Mouse (Mus musculus) midbrain, embryonic 14.5 days (tissue): ENCODE results near the gene Gtf2ird2. TPM values are rescaled to one million over a fixed set of nuclear protein-coding genes. Genes with fewer than 3 reads are reported as not detected.
A peak's percentile ranks its signal among the peaks of the same experiment; 100 is the strongest.

ENCODE experiments used
- ATAC-seq: fragments of 200-750 bp; cut with Nextera tagmentation; 2 replicates; pipeline ENCODE4 v1.8.0; 2017; ENCODE audit warnings: moderate number of reproducible peaks, moderate library complexity; ENCODE audit not compliant: low FRiP score, low TSS enrichment
- DNase-seq: peaks from one replicate; pipeline ENCODE4 v3.0.0-alpha.2; 2015
- H3K27ac ChIP-seq: fragments of 300-500 bp; sonication (generic); replicated peaks from 2 replicates; pipeline ENCODE4 v1.5.1; 2014; ENCODE audit warnings: mild to moderate bottlenecking, low read depth, low read length, moderate library complexity
- H3K27me3 ChIP-seq: fragments of 300-500 bp; sonication (generic); 2 replicates; pipeline ENCODE4 v1.6.1; 2014; ENCODE audit warnings: low read length, control low read depth, mixed read lengths; ENCODE audit not compliant: control insufficient read depth, insufficient read depth
- H3K36me3 ChIP-seq: fragments of 300-500 bp; sonication (generic); 2 replicates; pipeline ENCODE4 v1.6.1; 2014; ENCODE audit warnings: low read length, control low read depth; ENCODE audit not compliant: control insufficient read depth, insufficient read depth
- H3K4me1 ChIP-seq: fragments of 300-500 bp; sonication (generic); 2 replicates; pipeline ENCODE4 v1.6.1; 2014; ENCODE audit warnings: mild to moderate bottlenecking, antibody characterized with exemption, low read length, control low read depth; ENCODE audit not compliant: control insufficient read depth, insufficient read depth
- H3K4me2 ChIP-seq: fragments of 300-500 bp; sonication (generic); 2 replicates; pipeline ENCODE4 v1.6.1; 2014; ENCODE audit warnings: mild to moderate bottlenecking, low read length, moderate library complexity
- H3K4me3 ChIP-seq: fragments of 300-500 bp; sonication (generic); replicated peaks from 2 replicates; pipeline ENCODE4 v1.5.1; 2014; ENCODE audit warnings: low read depth, low read length
- H3K9ac ChIP-seq: fragments of 300-500 bp; sonication (generic); replicated peaks from 2 replicates; pipeline ENCODE4 v1.6.1; 2014; ENCODE audit warnings: mild to moderate bottlenecking, low read length, moderate library complexity
- H3K9me3 ChIP-seq: fragments of 300-500 bp; sonication (generic); 2 replicates; pipeline ENCODE4 v1.6.1; 2016; ENCODE audit warnings: low read length, control low read depth, mixed read lengths; ENCODE audit not compliant: control insufficient read depth
- WGBS: fragments of 180-500 bp; shearing (Covaris S2); extraction: QIAGEN DNeasy Blood & Tissue Kit; methylation state at CpG from one replicate; pipeline ENCODE4 v1.1.7; 2014; 5-methylcytosine and 5-hydroxymethylcytosine counted together
- polyA plus RNA-seq: library from polyadenylated mRNA; unstranded; fragments of >200 nt; fragmentation: Nextera tagmentation; extraction: Ambion mirVana; gene quantifications from 2 replicates; pipeline ENCODE4 v1.2.1, GENCODE M21; 2014

The Gtf2ird2 gene
- polyA plus RNA-seq, 1 experiment from 2014 or later = 12.9 TPM

DNA sequence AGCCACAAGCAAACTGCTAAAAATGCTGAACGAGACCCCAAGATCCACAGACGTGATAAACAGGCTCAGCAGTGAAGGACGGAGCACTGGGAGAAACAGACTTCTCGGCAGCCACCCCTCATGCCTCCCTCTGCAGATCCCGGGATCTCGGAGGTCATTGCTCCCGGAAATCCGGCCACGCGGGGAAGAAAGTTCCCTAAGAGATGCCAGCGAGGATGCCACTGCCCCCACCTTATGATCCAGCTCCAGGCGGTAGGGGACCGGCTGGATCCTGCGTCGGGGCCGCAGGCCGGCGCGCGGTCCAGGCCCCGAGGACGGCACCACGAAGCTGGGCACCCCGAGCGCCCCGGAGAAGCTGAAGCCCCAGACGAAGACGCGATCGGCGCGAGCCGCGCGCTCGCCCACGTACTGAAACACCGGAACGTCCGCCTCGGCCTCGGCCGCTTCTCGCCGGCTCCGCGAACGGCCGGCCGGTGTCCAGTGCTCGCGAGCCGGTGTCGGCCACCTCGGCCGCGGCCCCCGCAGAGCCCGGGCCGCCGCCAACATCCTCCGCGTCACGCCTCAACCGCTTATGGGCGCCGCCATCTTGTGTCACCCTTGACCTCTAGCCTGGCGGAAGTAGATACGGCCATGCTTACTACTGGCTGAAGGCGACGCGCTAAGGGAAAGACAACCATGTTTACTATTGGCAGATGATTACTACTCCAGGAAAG, 7.5 kb upstream of the Gtf2ird2 start, which contains the start of gene Rcc1l:
Gene Rcc1l, minus strand, starts transcription at position 606 of the 713 bp plus-strand sequence.
- Histone ChIP-seq H3K9ac (peak within 1 kb of the TSS; percentile 57), H3K4me1 (peaks cover 8% of the 10 kb centered on the region; the same call in 1 of the 2 replicates), H3K27ac (peak within 1 kb of the TSS; percentile 71), H3K4me3 (peak within 1 kb of the TSS; percentile 80), H3K36me3 (0 out of 2 replicates have a peak, but pooled peaks cover 2% of the 10 kb centered on the region), H3K27me3 (no peaks in the 10 kb centered on the region), H3K4me2 (peak within 1 kb of the TSS; percentile 66), H3K9me3 (no peaks in the 10 kb centered on the region)
- DNase-seq = peak; percentile 94
- ATAC-seq = peak; percentile 88
- under 1% methylated on average over 72 of the region's 72 CpGs for WGBS

GRCm38 (mm10) chr5:134178536-134178935, 5.3 kb upstream of the Gtf2ird2 start:
- H3K36me3 ChIP-seq = no peaks in the 10 kb centered on the region
- ATAC-seq (no peak), DNase-seq (no peak)
- H3K9me3 ChIP-seq = no peaks in the 10 kb centered on the region
- WGBS = 81% methylated on average over 7 of the region's 7 CpGs
- no peak overlapping the region for H3K27ac ChIP-seq
- no peak overlapping the region; the same call in 1 of the 2 replicates for H3K9ac ChIP-seq
- no peaks in the 10 kb centered on the region for H3K27me3 ChIP-seq
- no peak overlapping the region for H3K4me3 ChIP-seq
- H3K4me2 ChIP-seq = no peak overlapping the region
- H3K4me1 ChIP-seq = peaks cover 20% of the 10 kb centered on the region

DNA sequence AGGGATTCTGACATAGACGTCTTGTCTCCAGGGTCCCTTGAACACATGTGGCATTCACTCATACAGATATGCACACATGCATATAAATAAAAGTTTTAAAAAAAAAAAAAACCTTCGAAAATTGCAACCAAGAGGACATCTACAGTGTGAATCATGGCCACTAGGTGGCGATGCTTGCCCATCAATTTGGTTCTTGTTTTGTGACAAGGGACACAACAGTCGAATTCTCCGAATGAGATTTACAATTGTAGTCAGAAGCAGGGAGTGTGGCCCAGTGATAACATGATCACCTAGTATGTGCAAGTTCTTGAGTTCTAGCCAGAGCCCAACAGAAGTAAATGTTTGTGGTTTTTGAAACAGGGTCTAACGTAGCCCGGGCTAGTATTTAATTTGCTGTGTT, 3.9 kb upstream of the Gtf2ird2 start:
- ATAC-seq = no peak
- Histone ChIP-seq H3K4me3 (no peak overlapping the region), H3K27ac (no peak overlapping the region), H3K27me3 (no peaks in the 10 kb centered on the region), H3K9me3 (no peaks in the 10 kb centered on the region), H3K9ac (no peak overlapping the region), H3K4me1 (peaks cover 21% of the 10 kb centered on the region), H3K36me3 (no peaks in the 10 kb centered on the region), H3K4me2 (no peak overlapping the region)
- peak; percentile 94 for DNase-seq
- 28% methylated on average over 7 of the region's 7 CpGs for WGBS

DNA sequence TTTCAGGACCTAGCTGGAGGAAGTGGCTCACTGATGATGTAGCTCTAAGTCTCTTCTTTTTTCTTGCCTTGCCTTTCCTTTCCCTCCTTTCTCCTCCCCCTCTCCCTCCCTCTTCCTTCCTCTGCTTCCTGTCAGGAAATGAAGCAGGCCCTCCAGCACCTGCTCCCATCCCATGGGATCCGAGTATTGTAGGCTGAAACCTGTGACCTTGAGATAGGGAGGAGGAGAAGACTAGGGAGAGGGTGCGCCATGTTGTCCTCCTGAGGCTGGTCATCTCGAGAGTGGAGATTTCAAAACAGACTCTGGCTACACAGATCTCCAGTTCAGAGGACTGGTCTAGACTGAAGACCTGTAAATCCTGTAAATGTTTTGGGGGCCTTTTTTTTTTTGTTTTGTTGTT, 1.6 kb upstream of the Gtf2ird2 start:
- no peaks in the 10 kb centered on the region for H3K27me3 ChIP-seq
- DNase-seq (no peak), ATAC-seq (no peak)
- H3K4me3 ChIP-seq = no peak overlapping the region
- no peak overlapping the region for H3K27ac ChIP-seq
- no peaks in the 10 kb centered on the region for H3K36me3 ChIP-seq
- no peaks in the 10 kb centered on the region for H3K9me3 ChIP-seq
- H3K4me1 ChIP-seq = peaks cover 13% of the 10 kb centered on the region
- no peak overlapping the region for H3K9ac ChIP-seq
- no peak overlapping the region for H3K4me2 ChIP-seq
- 61% methylated on average over 3 of the region's 3 CpGs for WGBS

- WGBS = 67% methylated on average over 4 of the region's 4 CpGs
- DNase-seq (no peak), ATAC-seq (no peak)
- H3K4me1 ChIP-seq = peaks cover 13% of the 10 kb centered on the region
- no peak overlapping the region; the same call in 1 of the 2 replicates for H3K9ac ChIP-seq
- peak overlapping the region; percentile 88 for H3K4me2 ChIP-seq
- no peak overlapping the region for H3K27ac ChIP-seq
- H3K36me3 ChIP-seq = no peaks in the 10 kb centered on the region
- no peaks in the 10 kb centered on the region for H3K9me3 ChIP-seq
- no peak overlapping the region for H3K4me3 ChIP-seq
- H3K27me3 ChIP-seq = no peaks in the 10 kb centered on the region
Measured at GRCm38 (mm10) chr5:134182735-134183134, 1.1 kb upstream of the Gtf2ird2 start.

DNA sequence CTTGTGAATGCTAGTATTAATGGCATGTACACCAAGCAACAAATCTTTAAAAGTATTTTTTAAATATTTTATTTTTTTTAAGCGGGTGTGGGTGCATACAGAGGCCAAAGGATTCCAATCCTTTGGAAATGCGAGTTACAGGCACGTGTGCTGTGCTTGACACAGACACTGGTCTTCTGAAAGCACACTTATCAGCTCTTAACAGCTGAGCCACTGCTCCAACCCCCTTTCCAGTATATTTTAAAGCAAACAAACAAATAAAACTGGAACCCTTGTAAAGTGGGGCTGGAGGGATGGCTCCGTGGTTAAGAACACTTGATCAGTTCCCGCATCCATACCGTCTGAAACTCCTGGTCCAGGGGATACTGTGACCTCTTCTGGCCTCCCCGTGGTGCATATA, 657 bp upstream of the Gtf2ird2 start:
- 55% methylated on average over 7 of the region's 7 CpGs for WGBS
- H3K9me3 ChIP-seq = no peaks in the 10 kb centered on the region
- peak overlapping the region; percentile 84 for H3K9ac ChIP-seq
- H3K4me2 ChIP-seq = peak overlapping the region; percentile 88
- no peaks in the 10 kb centered on the region for H3K36me3 ChIP-seq
- ATAC-seq = no peak
- peaks cover 13% of the 10 kb centered on the region for H3K4me1 ChIP-seq
- peak overlapping the region; percentile 70 for H3K4me3 ChIP-seq
- no peaks in the 10 kb centered on the region for H3K27me3 ChIP-seq
- DNase-seq = no peak
- peak overlapping the region; percentile 97 for H3K27ac ChIP-seq

- H3K4me1 ChIP-seq = peaks cover 13% of the 10 kb centered on the region
- no peak overlapping the region for H3K4me3 ChIP-seq
- H3K9ac ChIP-seq = no peak overlapping the region
- DNase-seq = no peak
- no peak overlapping the region for H3K27ac ChIP-seq
- peaks cover 4% of the 10 kb centered on the region; the same call in 1 of the 2 replicates for H3K36me3 ChIP-seq
- no peak for ATAC-seq
- no peaks in the 10 kb centered on the region for H3K27me3 ChIP-seq
- no peak overlapping the region for H3K4me2 ChIP-seq
- 93% methylated on average over 3 of the region's 3 CpGs for WGBS
- H3K9me3 ChIP-seq = no peaks in the 10 kb centered on the region
Measured at GRCm38 (mm10) chr5:134186059-134186458, 2.2 kb downstream of the Gtf2ird2 start.

GRCm38 (mm10) chr5:134186961-134187731, 3.3 kb downstream of the Gtf2ird2 start:
- Histone ChIP-seq H3K4me1 (peaks cover 13% of the 10 kb centered on the region), H3K27ac (no peak overlapping the region), H3K9ac (no peak overlapping the region), H3K9me3 (no peaks in the 10 kb centered on the region), H3K27me3 (no peaks in the 10 kb centered on the region), H3K4me3 (no peak overlapping the region), H3K4me2 (no peak overlapping the region), H3K36me3 (peaks cover 4% of the 10 kb centered on the region; the same call in 1 of the 2 replicates)
- 76% methylated on average over 4 of the region's 4 CpGs for WGBS
- DNase-seq (peak; percentile 53), ATAC-seq (no peak)
